Mouse (Mus musculus) neural tube, embryonic 12.5 days (tissue): ENCODE results near the gene Gm27027. TPM values are rescaled to one million over a fixed set of nuclear protein-coding genes. Genes with fewer than 3 reads are reported as not detected.

ENCODE experiments used
- ATAC-seq: fragments of 200-750 bp; cut with Nextera tagmentation; 2 replicates; pipeline ENCODE4 v1.8.0; 2017; ENCODE audit warnings: low read depth, mild to moderate bottlenecking, moderate TSS enrichment, moderate library complexity; ENCODE audit not compliant: low FRiP score
- H3K27ac ChIP-seq: fragments of 300-500 bp; sonication (generic); 2 replicates; pipeline ENCODE4 v1.5.1; 2016
- H3K27me3 ChIP-seq: fragments of 300-500 bp; sonication (generic); replicated peaks from 2 replicates; pipeline ENCODE4 v1.6.1; 2016; ENCODE audit warnings: mild to moderate bottlenecking
- H3K36me3 ChIP-seq: fragments of 300-500 bp; sonication (generic); 2 replicates; pipeline ENCODE4 v1.6.1; 2016; ENCODE audit warnings: mild to moderate bottlenecking
- H3K4me1 ChIP-seq: fragments of 300-500 bp; sonication (generic); 2 replicates; pipeline ENCODE4 v1.6.1; 2016
- H3K4me2 ChIP-seq: fragments of 300-500 bp; sonication (generic); replicated peaks from 2 replicates; pipeline ENCODE4 v1.6.1; 2016; ENCODE audit warnings: mild to moderate bottlenecking
- H3K4me3 ChIP-seq: fragments of 300-500 bp; sonication (generic); 2 replicates; pipeline ENCODE4 v1.5.1; 2016
- H3K9ac ChIP-seq: fragments of 300-500 bp; sonication (generic); 2 replicates; pipeline ENCODE4 v1.6.1; 2016; ENCODE audit warnings: mild to moderate bottlenecking
- H3K9me3 ChIP-seq: fragments of 300-500 bp; sonication (generic); 2 replicates; pipeline ENCODE4 v1.6.1; 2016; ENCODE audit warnings: mild to moderate bottlenecking
- WGBS: fragments of 180-500 bp; shearing (Covaris S2); methylation state at CpG from one replicate; pipeline ENCODE4 v1.1.7; 2016; 5-methylcytosine and 5-hydroxymethylcytosine counted together
- polyA plus RNA-seq: library from polyadenylated mRNA; unstranded; fragments of >200 nt; fragmentation: Nextera tagmentation; extraction: Ambion mirVana; gene quantifications from 2 replicates; pipeline ENCODE4 v1.2.1, GENCODE M21; 2016

Gm27027 gene
- polyA plus RNA-seq, 1 experiment from 2014 or later = not detected

DNA sequence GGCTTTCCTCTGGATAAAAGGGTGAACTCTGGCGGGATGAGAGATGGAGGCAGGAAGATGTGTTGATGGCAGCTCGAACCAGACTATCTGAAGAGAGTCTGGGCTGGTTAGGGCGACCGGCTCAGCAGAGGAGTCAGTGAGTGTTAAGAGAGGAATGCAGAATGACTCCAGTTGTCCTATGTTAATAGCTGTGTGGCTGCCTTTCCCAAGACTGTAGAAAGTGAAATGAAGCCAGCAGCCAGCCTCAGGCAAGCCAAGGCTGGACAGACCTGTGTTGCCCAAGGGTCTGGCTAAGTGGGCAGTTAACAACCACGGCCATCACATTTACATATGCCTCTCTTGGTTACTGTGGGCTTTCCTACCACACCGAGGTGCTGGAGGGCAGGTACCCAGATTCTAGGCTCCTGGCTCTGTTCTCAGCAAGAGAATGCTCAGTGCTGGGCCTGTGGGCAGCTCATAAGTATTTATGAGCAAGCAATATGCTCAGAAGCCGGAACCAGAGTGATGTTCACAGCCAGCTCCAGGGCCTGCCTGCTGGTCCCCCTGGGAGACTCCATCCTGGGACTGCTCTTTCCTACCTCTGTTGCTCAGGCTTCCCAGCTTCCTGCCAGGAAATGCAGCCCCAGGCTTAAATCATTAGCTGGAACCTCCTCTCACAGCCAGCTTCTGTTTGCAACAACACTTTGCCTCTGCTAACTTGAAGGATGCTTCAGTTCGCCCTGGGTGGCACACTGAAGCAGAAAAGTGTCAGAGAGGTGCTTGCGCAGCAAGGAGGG lies 88.4 kb downstream of the Gm27027 start:
- peak; percentile 55 for ATAC-seq
- H3K9ac ChIP-seq = no peak overlapping the region
- WGBS = 61% methylated on average over 9 of the region's 9 CpGs

More for the DNA sequence above, 88.4 kb downstream of the Gm27027 start:
- Histone ChIP-seq H3K4me3 (no peak overlapping the region), H3K27me3 (no peaks in the 10 kb centered on the region), H3K4me1 (peaks cover 21% of the 10 kb centered on the region), H3K9me3 (no peaks in the 10 kb centered on the region), H3K36me3 (no peaks in the 10 kb centered on the region), H3K27ac (no peak overlapping the region), H3K4me2 (no peak overlapping the region)

Other genes starting within 250 kb of the Gm27027 start
- gene Ext2, start 173.8 kb downstream of the Gm27027 start, polyA plus RNA-seq = 71.0 and 76.9 TPM in 2 replicates
- 7.1 and 8.7 TPM in 2 replicates for gene Accs, start 146.4 kb downstream of the Gm27027 start, polyA plus RNA-seq
- 0.18 TPM in 1 of 2 replicates, not detected in the other for gene Accsl, start 127.2 kb downstream of the Gm27027 start, polyA plus RNA-seq
- 11.6 and 12.6 TPM in 2 replicates for gene Gm13889, start 39.2 kb downstream of the Gm27027 start, polyA plus RNA-seq
- gene Alkbh3, start 14.5 kb upstream of the Gm27027 start, polyA plus RNA-seq = 50.5 and 57.6 TPM in 2 replicates
- gene Hsd17b12, start 161.6 kb upstream of the Gm27027 start, polyA plus RNA-seq = 104 and 117 TPM in 2 replicates